Mouse (Mus musculus) embryonic facial prominence, embryonic 13.5 days (tissue): ENCODE data around the gene Gm13871. TPM values are rescaled to one million over a fixed set of nuclear protein-coding genes. Genes with fewer than 3 reads are reported as not detected.
"Not testable (repeated sequence)": the region's sequence is repeated elsewhere in the genome, so short reads cannot be mapped to it uniquely, and the experiment has no call there.

Experiments used
- ATAC-seq: fragments of 200-750 bp; cut with Nextera tagmentation; 2 replicates; pipeline ENCODE4 v1.8.0; 2017; ENCODE audit warnings: low read depth; ENCODE audit not compliant: insufficient number of reproducible peaks, insufficient read depth, low FRiP score, low TSS enrichment
- H3K27ac ChIP-seq: fragments of 300-500 bp; sonication (generic); 2 replicates; pipeline ENCODE4 v1.5.1; 2015; ENCODE audit warnings: moderate library complexity, mild to moderate bottlenecking, inconsistent platforms
- H3K27me3 ChIP-seq: fragments of 300-500 bp; sonication (generic); 2 replicates; pipeline ENCODE4 v1.6.1; 2015; ENCODE audit warnings: mild to moderate bottlenecking, inconsistent platforms
- H3K36me3 ChIP-seq: fragments of 300-500 bp; sonication (generic); 2 replicates; pipeline ENCODE4 v1.6.1; 2015; ENCODE audit warnings: mild to moderate bottlenecking, inconsistent platforms
- H3K4me1 ChIP-seq: fragments of 300-500 bp; sonication (generic); 2 replicates; pipeline ENCODE4 v1.6.1; 2015; ENCODE audit warnings: inconsistent platforms
- H3K4me2 ChIP-seq: fragments of 300-500 bp; sonication (generic); 2 replicates; pipeline ENCODE4 v1.6.1; 2015; ENCODE audit warnings: moderate library complexity, mild to moderate bottlenecking, inconsistent platforms
- H3K4me3 ChIP-seq: fragments of 300-500 bp; sonication (generic); 2 replicates; pipeline ENCODE4 v1.5.1; 2015; ENCODE audit warnings: mild to moderate bottlenecking, inconsistent platforms
- H3K9ac ChIP-seq: fragments of 300-500 bp; sonication (generic); 2 replicates; pipeline ENCODE4 v1.6.1; 2015; ENCODE audit warnings: mild to moderate bottlenecking, inconsistent platforms
- H3K9me3 ChIP-seq: fragments of 300-500 bp; sonication (generic); 2 replicates; pipeline ENCODE4 v1.6.1; 2016; ENCODE audit warnings: inconsistent platforms
- WGBS: fragments of 180-500 bp; shearing (Covaris S2); methylation state at CpG from one replicate; pipeline ENCODE4 v1.1.7; 2015; ENCODE audit warnings: mixed read lengths; 5-methylcytosine and 5-hydroxymethylcytosine counted together
- polyA plus RNA-seq: library from polyadenylated mRNA; unstranded; fragments of >200 nt; fragmentation: Nextera tagmentation; extraction: Ambion mirVana; gene quantifications from 2 replicates; pipeline ENCODE4 v1.2.1, GENCODE M21; 2015

Gm13871 gene
- not detected in 2 replicates for polyA plus RNA-seq

- WGBS = no CpG with 5 or more reads among the region's 4 CpGs
- H3K27me3 ChIP-seq, H3K9me3 ChIP-seq, H3K36me3 ChIP-seq, H3K9ac ChIP-seq, H3K4me3 ChIP-seq, H3K27ac ChIP-seq, H3K4me2 ChIP-seq, ATAC-seq, H3K4me1 ChIP-seq: not testable (repeated sequence)
Observed at GRCm38 (mm10) chr4:73905853-73906252, at the start of gene Gm13871. TSS of gene Gm13871 (minus strand) at chr4:73905953.

- H3K9ac ChIP-seq = no peak within 1 kb of the TSS
- H3K27ac ChIP-seq = no peak within 1 kb of the TSS
- WGBS = 53% methylated on average over 8 of the region's 8 CpGs
- H3K27me3 ChIP-seq = no peaks in the 10 kb centered on the region
- ATAC-seq = no peak
- no peaks in the 10 kb centered on the region for H3K4me1 ChIP-seq
- no peak within 1 kb of the TSS for H3K4me2 ChIP-seq
- no peaks in the 10 kb centered on the region for H3K36me3 ChIP-seq
- H3K9me3 ChIP-seq = no peaks in the 10 kb centered on the region
- H3K4me3 ChIP-seq = no peak within 1 kb of the TSS
Observed at GRCm38 (mm10) chr4:73950375-73950896, 44.7 kb upstream of the Gm13871 start, which contains the start of gene 2310002L09Rik. TSS of gene 2310002L09Rik (minus strand) at chr4:73950846.

GRCm38 (mm10) chr4:73920660-73921059, 14.9 kb upstream of the Gm13871 start, which contains the start of gene Gm11756:
TSS of gene Gm11756 (minus strand) at chr4:73920760.
- not testable (repeated sequence) for H3K27ac ChIP-seq, ATAC-seq, H3K9me3 ChIP-seq, H3K4me1 ChIP-seq, H3K4me2 ChIP-seq, H3K27me3 ChIP-seq, H3K9ac ChIP-seq, H3K36me3 ChIP-seq, H3K4me3 ChIP-seq
- 87% methylated on average over 6 of the region's 6 CpGs for WGBS

GRCm38 (mm10) chr4:73891012-73891411, 14.7 kb downstream of the Gm13871 start, which contains the start of gene Gm11757:
TSS of gene Gm11757 (minus strand) at chr4:73891112.
- not testable (repeated sequence) for H3K9me3 ChIP-seq, H3K36me3 ChIP-seq, H3K27me3 ChIP-seq, H3K4me1 ChIP-seq, H3K4me3 ChIP-seq, H3K9ac ChIP-seq, H3K4me2 ChIP-seq, ATAC-seq, H3K27ac ChIP-seq
- no CpG with 5 or more reads among the region's 4 CpGs for WGBS

GRCm38 (mm10) chr4:73876166-73876565, 29.6 kb downstream of the Gm13871 start, which contains the start of gene Gm11758:
TSS of gene Gm11758 (minus strand) at chr4:73876266.
- not testable (repeated sequence) for H3K9ac ChIP-seq, H3K4me3 ChIP-seq, ATAC-seq, H3K36me3 ChIP-seq, H3K27me3 ChIP-seq, H3K9me3 ChIP-seq, H3K4me1 ChIP-seq, H3K4me2 ChIP-seq, H3K27ac ChIP-seq
- WGBS = no CpG with 5 or more reads among the region's 4 CpGs

Other genes starting within 250 kb of the Gm13871 start
- not detected in 2 replicates for gene Gm11239, start 237.6 kb downstream of the Gm13871 start, polyA plus RNA-seq
- not detected in 2 replicates for gene Gm428, start 222.4 kb downstream of the Gm13871 start, polyA plus RNA-seq
- 1.0 and 1.3 TPM in 2 replicates for gene Rasef, start 115.0 kb downstream of the Gm13871 start, polyA plus RNA-seq
- not detected in 2 replicates for gene Gm11758, start 29.7 kb downstream of the Gm13871 start, polyA plus RNA-seq
- gene Gm11757, start 14.8 kb downstream of the Gm13871 start, polyA plus RNA-seq = not detected in 2 replicates
- gene Gm11756, start 14.8 kb upstream of the Gm13871 start, polyA plus RNA-seq = not detected in 2 replicates
- 0.48 and 1.3 TPM in 2 replicates for gene 2310002L09Rik, start 44.9 kb upstream of the Gm13871 start, polyA plus RNA-seq
- 3.3 and 3.8 TPM in 2 replicates for gene Frmd3, start 107.5 kb upstream of the Gm13871 start, polyA plus RNA-seq